Mouse (Mus musculus) hindbrain, embryonic 10.5 days (tissue): ENCODE data around the gene Sox6. TPM values are rescaled to one million over a fixed set of nuclear protein-coding genes. Genes with fewer than 3 reads are reported as not detected.

Source experiments
- DNase-seq: peaks from one replicate; pipeline ENCODE4 v3.0.0-alpha.2; 2017; ENCODE audit warnings: low spot score
- H3K27ac ChIP-seq: fragments of 300-500 bp; sonication (generic); 2 replicates; pipeline ENCODE4 v1.5.1; 2016; ENCODE audit warnings: mild to moderate bottlenecking, moderate library complexity
- H3K27me3 ChIP-seq: fragments of 300-500 bp; sonication (generic); 2 replicates; pipeline ENCODE4 v1.6.1; 2016; ENCODE audit warnings: mild to moderate bottlenecking; ENCODE audit not compliant: poor library complexity, insufficient read depth, severe bottlenecking
- H3K36me3 ChIP-seq: fragments of 300-500 bp; sonication (generic); 2 replicates; pipeline ENCODE4 v1.6.1; 2016; ENCODE audit warnings: mild to moderate bottlenecking, moderate library complexity
- H3K4me1 ChIP-seq: fragments of 300-500 bp; sonication (generic); replicated peaks from 2 replicates; pipeline ENCODE4 v1.6.1; 2016; ENCODE audit warnings: mild to moderate bottlenecking
- H3K4me3 ChIP-seq: fragments of 300-500 bp; sonication (generic); 2 replicates; pipeline ENCODE4 v1.5.1; 2016; ENCODE audit warnings: mild to moderate bottlenecking, moderate library complexity
- H3K9me3 ChIP-seq: fragments of 300-500 bp; sonication (generic); 2 replicates; pipeline ENCODE4 v1.6.1; 2016; ENCODE audit warnings: mild to moderate bottlenecking, moderate library complexity
- whole genome bisulfite sequencing: fragments of 180-500 bp; shearing (Covaris S2); methylation state at CpG from one replicate; pipeline ENCODE4 v1.1.7; 2016; 5-methylcytosine and 5-hydroxymethylcytosine counted together
- polyA plus RNA-seq: library from polyadenylated mRNA; unstranded; fragments of >200 nt; fragmentation: Nextera tagmentation; extraction: Ambion mirVana; gene quantifications from 2 replicates; pipeline ENCODE4 v1.2.1, GENCODE M21; 2016

The Sox6 gene
- polyA plus RNA-seq, 1 experiment from 2014 or later: 22.5 TPM

- H3K27me3 ChIP-seq: no peaks in the 10 kb centered on the region
- no peak overlapping the region for H3K27ac ChIP-seq
- no peaks in the 10 kb centered on the region for H3K9me3 ChIP-seq
- WGBS: 57% methylated on average over 4 of the region's 4 CpGs
- DNase-seq: no peak
- peaks cover 7% of the 10 kb centered on the region; the same call in 1 of the 2 replicates for H3K4me1 ChIP-seq
- no peak overlapping the region for H3K4me3 ChIP-seq
- no peaks in the 10 kb centered on the region for H3K36me3 ChIP-seq
These were observed 72.4 kb downstream of the Sox6 start for GRCm38 (mm10) chr7:115966181-115966580.

- WGBS: 81% methylated on average over 3 of the region's 3 CpGs
- no peak for DNase-seq
- Histone ChIP-seq H3K36me3 (no peaks in the 10 kb centered on the region), H3K4me3 (no peak overlapping the region), H3K4me1 (no peaks in the 10 kb centered on the region), H3K9me3 (no peaks in the 10 kb centered on the region), H3K27me3 (no peaks in the 10 kb centered on the region), H3K27ac (no peak overlapping the region)
These were observed 85.5 kb downstream of the Sox6 start for GRCm38 (mm10) chr7:115953046-115953445.

- WGBS: 66% methylated on average over 3 of the region's 3 CpGs
- Histone ChIP-seq H3K36me3 (no peaks in the 10 kb centered on the region), H3K27me3 (no peaks in the 10 kb centered on the region), H3K4me1 (no peaks in the 10 kb centered on the region), H3K27ac (no peak overlapping the region), H3K9me3 (no peaks in the 10 kb centered on the region), H3K4me3 (no peak overlapping the region)
- no peak for DNase-seq
These were observed 86.4 kb downstream of the Sox6 start for GRCm38 (mm10) chr7:115952235-115952634.

GRCm38 (mm10) chr7:115951689-115952088 is 86.9 kb downstream of the Sox6 start:
- Histone ChIP-seq H3K9me3 (no peaks in the 10 kb centered on the region), H3K27me3 (no peaks in the 10 kb centered on the region), H3K36me3 (no peaks in the 10 kb centered on the region), H3K4me3 (no peak overlapping the region), H3K27ac (no peak overlapping the region), H3K4me1 (no peaks in the 10 kb centered on the region)
- no peak for DNase-seq
- whole genome bisulfite sequencing: 75% methylated on average over 4 of the region's 4 CpGs

GRCm38 (mm10) chr7:115947916-115948315 is 90.7 kb downstream of the Sox6 start:
- 76% methylated on average over 2 of the region's 2 CpGs for WGBS
- no peak for DNase-seq
- no peaks in the 10 kb centered on the region; the same call in 1 of the 2 replicates for H3K4me1 ChIP-seq

GRCm38 (mm10) chr7:115946559-115946958 is 92.0 kb downstream of the Sox6 start:
- DNase-seq: no peak
- no peaks in the 10 kb centered on the region for H3K36me3 ChIP-seq
- 94% methylated on average over 12 of the region's 12 CpGs for WGBS
- no peaks in the 10 kb centered on the region for H3K9me3 ChIP-seq
- no peak overlapping the region for H3K27ac ChIP-seq
- H3K27me3 ChIP-seq: no peaks in the 10 kb centered on the region
- H3K4me3 ChIP-seq: no peak overlapping the region
- H3K4me1 ChIP-seq: peaks cover 5% of the 10 kb centered on the region

More at GRCm38 (mm10) chr7:115947916-115948315, 90.7 kb downstream of the Sox6 start:
- H3K9me3 ChIP-seq: no peaks in the 10 kb centered on the region
- no peaks in the 10 kb centered on the region for H3K27me3 ChIP-seq
- H3K4me3 ChIP-seq: no peak overlapping the region
- no peaks in the 10 kb centered on the region for H3K36me3 ChIP-seq
- H3K27ac ChIP-seq: no peak overlapping the region

- H3K27ac ChIP-seq: no peak overlapping the region
- 85% methylated on average over 4 of the region's 4 CpGs for WGBS
- DNase-seq: no peak
- no peak overlapping the region for H3K4me3 ChIP-seq
- no peaks in the 10 kb centered on the region for H3K36me3 ChIP-seq
- H3K9me3 ChIP-seq: no peaks in the 10 kb centered on the region
- peaks cover 5% of the 10 kb centered on the region for H3K4me1 ChIP-seq
- no peaks in the 10 kb centered on the region for H3K27me3 ChIP-seq
These were observed 93.1 kb downstream of the Sox6 start for GRCm38 (mm10) chr7:115945516-115945915.

- 78% methylated on average over 5 of the region's 5 CpGs for WGBS
- peaks cover 5% of the 10 kb centered on the region for H3K4me1 ChIP-seq
- H3K27ac ChIP-seq: no peak overlapping the region
- no peak for DNase-seq
- no peaks in the 10 kb centered on the region for H3K27me3 ChIP-seq
- no peaks in the 10 kb centered on the region for H3K9me3 ChIP-seq
- no peaks in the 10 kb centered on the region for H3K36me3 ChIP-seq
- no peak overlapping the region for H3K4me3 ChIP-seq
These were observed 94.3 kb downstream of the Sox6 start for GRCm38 (mm10) chr7:115944250-115944649.

GRCm38 (mm10) chr7:115941766-115942165 is 96.8 kb downstream of the Sox6 start:
- WGBS: 66% methylated on average over 6 of the region's 6 CpGs
- no peak for DNase-seq

GRCm38 (mm10) chr7:115939292-115939691 is 99.3 kb downstream of the Sox6 start:
- Histone ChIP-seq H3K27me3 (no peaks in the 10 kb centered on the region), H3K4me1 (peaks cover 5% of the 10 kb centered on the region), H3K36me3 (no peaks in the 10 kb centered on the region), H3K27ac (no peak overlapping the region), H3K4me3 (no peak overlapping the region), H3K9me3 (no peaks in the 10 kb centered on the region)
- no peak for DNase-seq
- WGBS: 94% methylated on average over 5 of the region's 5 CpGs

More at GRCm38 (mm10) chr7:115941766-115942165, 96.8 kb downstream of the Sox6 start:
- Histone ChIP-seq H3K36me3 (no peaks in the 10 kb centered on the region), H3K9me3 (no peaks in the 10 kb centered on the region), H3K27me3 (no peaks in the 10 kb centered on the region), H3K4me3 (no peak overlapping the region), H3K4me1 (peaks cover 5% of the 10 kb centered on the region), H3K27ac (no peak overlapping the region)

GRCm38 (mm10) chr7:115936908-115937307 is 101.7 kb downstream of the Sox6 start:
- no peak overlapping the region for H3K27ac ChIP-seq
- H3K4me3 ChIP-seq: no peak overlapping the region
- 89% methylated on average over 1 of the region's 1 CpGs for WGBS
- H3K4me1 ChIP-seq: peaks cover 2% of the 10 kb centered on the region
- H3K9me3 ChIP-seq: no peaks in the 10 kb centered on the region
- H3K36me3 ChIP-seq: no peaks in the 10 kb centered on the region
- H3K27me3 ChIP-seq: no peaks in the 10 kb centered on the region
- DNase-seq: no peak

GRCm38 (mm10) chr7:115915338-115915737 is 123.3 kb downstream of the Sox6 start:
- Histone ChIP-seq H3K27ac (no peak overlapping the region), H3K9me3 (no peaks in the 10 kb centered on the region), H3K36me3 (no peaks in the 10 kb centered on the region), H3K4me1 (0 out of 2 replicates have a peak, but pooled peaks cover 3% of the 10 kb centered on the region), H3K4me3 (no peak overlapping the region), H3K27me3 (no peaks in the 10 kb centered on the region)
- no peak for DNase-seq
- WGBS: 91% methylated on average over 1 of the region's 1 CpGs

GRCm38 (mm10) chr7:115910313-115910712 is 128.3 kb downstream of the Sox6 start:
- 87% methylated on average over 1 of the region's 1 CpGs for WGBS
- H3K4me3 ChIP-seq: no peak overlapping the region
- peaks cover 2% of the 10 kb centered on the region; the same call in 1 of the 2 replicates for H3K4me1 ChIP-seq
- no peak overlapping the region for H3K27ac ChIP-seq
- DNase-seq: no peak
- no peaks in the 10 kb centered on the region for H3K9me3 ChIP-seq
- no peaks in the 10 kb centered on the region for H3K36me3 ChIP-seq
- no peaks in the 10 kb centered on the region for H3K27me3 ChIP-seq

- WGBS: 80% methylated on average over 9 of the region's 9 CpGs
- Histone ChIP-seq H3K27ac (no peak overlapping the region), H3K36me3 (no peaks in the 10 kb centered on the region), H3K4me1 (peaks cover 25% of the 10 kb centered on the region), H3K27me3 (no peaks in the 10 kb centered on the region), H3K9me3 (no peaks in the 10 kb centered on the region), H3K4me3 (no peak overlapping the region)
- no peak for DNase-seq
These were observed 133.8 kb downstream of the Sox6 start for GRCm38 (mm10) chr7:115904798-115905207.
